Mouse (Mus musculus) cerebellum, adult 11 months (tissue): Measurements from ENCODE around the gene Racgap1.

Experiments
- DNase-seq: peaks from one replicate; pipeline ENCODE4 v3.0.0; 2022

The Racgap1 gene

DNA sequence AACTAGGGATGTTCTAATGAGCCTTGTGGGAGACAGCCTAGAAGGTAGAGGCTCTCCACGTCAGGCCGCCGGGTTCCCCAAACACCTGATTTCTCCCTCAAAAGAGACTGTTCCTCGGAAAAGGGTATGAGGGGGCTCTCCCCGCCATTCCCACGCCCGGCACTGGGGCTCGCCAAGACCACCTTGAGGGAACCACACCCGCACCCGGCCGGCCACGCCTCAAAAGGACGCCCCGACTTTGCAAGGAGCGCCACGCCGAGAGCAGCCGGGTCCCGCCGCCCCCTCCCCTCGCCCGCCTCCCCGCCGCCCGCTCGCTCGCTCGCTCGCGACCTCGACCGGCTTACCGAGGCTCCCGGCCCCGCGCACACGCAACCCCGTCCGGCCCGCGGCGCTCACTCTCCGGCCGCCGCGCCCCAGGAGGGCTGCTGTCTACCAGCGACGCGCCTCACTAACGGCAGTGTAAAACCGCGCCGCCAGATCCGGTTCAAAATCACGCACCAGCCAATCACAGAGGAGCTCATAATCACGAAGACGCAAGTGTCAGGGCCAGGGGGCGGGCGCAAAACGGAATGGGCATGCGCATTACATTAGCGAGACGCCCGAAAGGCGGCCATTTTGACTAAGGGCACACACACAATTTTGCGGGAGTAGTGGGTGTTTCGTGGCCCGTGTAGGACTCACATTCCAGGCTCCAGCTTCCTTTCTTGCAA lies at the start of gene Racgap1:
Gene Racgap1, minus strand, starts transcription at position 494 of the 710 bp plus-strand sequence.
- DNase-seq: peak; percentile 96

- no peak for DNase-seq
Observed at GRCm38 (mm10) chr15:99700219-99701106, 49.0 kb upstream of the Racgap1 start.

GRCm38 (mm10) chr15:99699715-99700114 lies 48.3 kb upstream of the Racgap1 start:
- no peak for DNase-seq

DNA sequence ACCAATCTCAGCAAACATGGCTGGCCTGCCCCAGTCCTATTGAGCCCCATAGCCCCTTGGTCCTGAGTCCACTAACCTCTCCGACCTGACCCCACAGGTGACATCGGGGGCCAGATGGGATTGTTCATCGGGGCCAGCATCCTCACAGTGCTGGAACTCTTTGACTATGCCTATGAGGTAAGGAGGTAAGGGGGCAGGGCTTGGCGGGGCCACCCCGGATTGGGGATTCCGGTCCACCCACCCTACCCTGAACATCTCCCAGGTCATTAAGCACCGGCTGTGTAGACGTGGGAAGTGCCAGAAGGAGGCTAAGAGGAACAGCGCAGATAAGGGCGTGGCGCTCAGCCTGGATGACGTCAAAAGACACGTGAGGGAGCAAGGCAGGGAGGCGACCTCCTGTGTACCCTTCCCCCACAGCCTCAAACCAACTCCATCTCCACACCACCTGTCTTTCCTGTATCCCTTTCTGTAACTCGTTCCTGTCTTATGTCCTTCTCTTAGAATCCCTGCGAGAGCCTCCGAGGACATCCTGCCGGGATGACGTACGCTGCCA lies 47.2 kb upstream of the Racgap1 start:
- no peak for DNase-seq

GRCm38 (mm10) chr15:99697309-99697708 lies 45.9 kb upstream of the Racgap1 start:
- DNase-seq: no peak

GRCm38 (mm10) chr15:99691976-99692375 lies 40.5 kb upstream of the Racgap1 start:
- DNase-seq: no peak

DNA sequence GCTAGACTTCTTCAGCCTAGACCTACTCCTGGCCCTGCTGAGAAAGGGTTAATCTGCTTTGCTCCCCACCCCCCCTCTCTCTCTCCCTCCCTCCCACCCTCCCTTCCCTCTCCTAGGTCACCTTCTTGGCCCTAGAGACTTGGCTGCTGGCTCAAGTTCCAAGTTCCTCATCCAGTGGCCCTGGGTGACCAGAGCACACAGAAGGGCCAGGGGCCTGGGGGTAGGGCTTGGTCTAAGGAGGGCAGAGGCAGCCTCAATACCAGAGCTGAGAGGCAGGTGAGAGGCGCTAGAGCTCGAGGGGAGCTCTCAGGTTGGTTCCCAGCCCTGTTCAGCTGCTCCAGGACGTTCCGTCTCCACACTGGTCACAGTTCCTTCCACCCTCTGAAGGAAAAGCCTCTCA lies 39.5 kb upstream of the Racgap1 start:
- no peak for DNase-seq

DNA sequence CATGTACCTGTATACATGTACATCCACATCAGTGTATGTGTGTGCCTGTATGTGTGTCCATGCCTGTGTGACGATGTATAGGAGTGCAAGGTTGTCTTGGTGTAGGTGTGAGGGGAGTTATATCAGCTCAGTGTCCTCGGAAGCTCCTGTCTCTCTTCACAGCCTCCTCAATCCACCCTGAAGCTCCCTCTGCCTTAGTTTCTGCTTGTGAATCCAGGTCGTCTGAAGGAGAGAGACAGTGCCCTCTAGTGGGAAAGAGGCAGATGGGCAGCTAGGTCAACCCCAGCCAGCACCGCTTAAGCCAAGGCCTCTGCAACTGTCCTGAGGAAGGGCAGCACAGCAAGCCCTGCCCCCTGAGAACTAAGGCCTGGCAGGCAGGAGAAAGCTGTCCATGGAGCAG lies 37.3 kb upstream of the Racgap1 start:
- DNase-seq: peak; percentile 67

GRCm38 (mm10) chr15:99684156-99684555 lies 32.7 kb upstream of the Racgap1 start:
- no peak for DNase-seq

GRCm38 (mm10) chr15:99682880-99683279 lies 31.4 kb upstream of the Racgap1 start:
- DNase-seq: no peak

GRCm38 (mm10) chr15:99679008-99679407 lies 27.6 kb upstream of the Racgap1 start:
- no peak for DNase-seq

DNA sequence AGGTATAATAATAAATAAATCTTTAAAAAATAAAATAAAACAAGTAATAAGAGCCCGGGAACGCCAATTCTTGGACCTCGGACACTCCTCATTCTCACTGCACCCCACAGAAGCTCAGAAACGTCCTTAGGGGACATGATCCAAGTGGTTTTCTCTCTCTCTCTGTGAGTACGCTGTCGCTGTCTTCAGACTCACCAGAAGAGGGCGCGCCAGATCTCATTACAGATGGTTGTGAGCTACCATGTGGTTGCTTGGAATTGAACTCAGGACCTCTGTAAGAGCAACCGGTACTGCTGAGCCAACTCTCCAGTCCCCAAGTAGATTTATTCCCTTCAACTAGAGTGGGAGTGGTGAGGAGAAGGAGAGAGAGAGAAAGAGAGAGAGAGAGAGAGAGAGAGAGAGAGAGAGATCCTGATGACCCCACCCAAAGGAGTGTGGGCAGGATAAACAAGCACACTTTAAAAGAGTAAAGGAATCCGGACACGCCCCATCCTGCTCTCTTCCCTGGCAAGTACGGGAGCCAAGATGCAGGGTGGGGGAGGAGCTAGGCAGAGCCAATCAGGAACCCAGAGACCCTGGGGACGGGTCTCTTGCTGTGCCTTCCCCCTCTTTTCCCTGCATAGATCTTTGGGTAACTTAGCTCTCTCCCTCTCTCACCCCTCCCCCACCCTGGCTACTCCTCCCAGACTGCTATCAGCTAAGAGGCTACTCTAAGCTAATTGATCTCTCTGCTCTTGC lies 26.8 kb upstream of the Racgap1 start:
- DNase-seq: no peak

GRCm38 (mm10) chr15:99677089-99677488 lies 25.6 kb upstream of the Racgap1 start:
- DNase-seq: no peak

GRCm38 (mm10) chr15:99674866-99675265 lies 23.4 kb upstream of the Racgap1 start:
- DNase-seq: no peak

GRCm38 (mm10) chr15:99671783-99672182 lies 20.3 kb upstream of the Racgap1 start:
- DNase-seq: no peak

DNA sequence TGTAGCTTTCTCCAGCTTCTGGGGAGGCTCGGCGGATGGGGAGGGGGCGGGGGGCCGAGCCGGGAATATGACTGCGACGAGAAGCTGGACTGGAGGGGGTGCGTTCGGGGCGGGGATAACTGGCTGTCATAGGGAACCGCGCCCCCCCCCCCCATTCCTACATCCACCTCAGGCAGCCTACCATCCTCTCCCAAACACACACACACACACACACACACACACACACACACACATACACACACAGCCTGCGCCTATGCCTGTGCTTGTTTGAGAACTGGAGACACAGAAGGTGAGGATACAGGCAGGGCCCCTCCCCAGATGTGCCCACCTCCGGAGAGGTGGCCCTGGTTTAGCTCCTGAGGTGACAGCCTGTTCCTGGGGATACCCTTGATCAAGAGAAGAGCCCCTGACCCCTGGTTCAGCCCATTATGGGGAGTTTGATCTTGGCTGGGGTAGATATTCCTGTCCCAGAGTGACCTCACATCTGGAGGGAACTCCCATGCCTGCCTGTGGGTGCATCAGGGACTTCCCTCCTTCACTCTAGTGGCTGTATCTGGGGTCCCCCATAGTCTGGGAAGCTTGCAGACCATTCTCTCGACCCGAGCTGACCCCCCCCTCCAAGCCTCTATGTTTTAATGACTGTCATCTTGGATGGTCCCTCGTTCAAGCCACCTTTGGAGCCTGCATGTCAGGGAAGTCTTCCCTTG lies 19.7 kb upstream of the Racgap1 start:
- DNase-seq: no peak

GRCm38 (mm10) chr15:99670154-99670821 lies 18.8 kb upstream of the Racgap1 start, which contains the start of gene Asic1:
TSS of gene Asic1 (plus strand) at chr15:99670368.
- DNase-seq: peak; percentile 83

- DNase-seq: no peak
Observed at GRCm38 (mm10) chr15:99669392-99669791, 17.9 kb upstream of the Racgap1 start.

DNA sequence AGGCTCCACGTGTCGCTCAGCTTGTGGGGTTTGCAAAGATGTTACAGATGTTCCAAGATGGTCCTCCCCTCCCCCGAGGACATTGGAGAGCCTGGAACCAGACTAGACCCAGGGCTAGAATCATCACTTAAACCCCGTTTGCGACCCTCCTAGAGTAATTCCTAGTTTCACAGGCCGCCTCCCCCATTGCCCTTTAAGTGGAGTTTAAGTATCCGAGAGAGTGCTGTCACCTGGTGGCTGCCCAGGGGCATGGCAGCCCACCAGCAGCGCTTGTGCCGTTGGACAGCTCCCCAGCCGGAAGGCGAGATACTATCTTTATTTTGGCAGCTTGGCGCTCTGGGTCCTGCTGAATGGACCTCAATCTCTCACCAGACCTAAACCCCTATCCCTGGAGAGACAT lies 17.4 kb upstream of the Racgap1 start:
- DNase-seq: peak; percentile 82

- no peak for DNase-seq
Observed at GRCm38 (mm10) chr15:99667544-99667943, 16.1 kb upstream of the Racgap1 start.

- peak; percentile 60 for DNase-seq
Observed at GRCm38 (mm10) chr15:99664600-99665451, 13.4 kb upstream of the Racgap1 start.
